Mouse (Mus musculus): ENCODE results near the gene Pomgnt1.

DNA sequence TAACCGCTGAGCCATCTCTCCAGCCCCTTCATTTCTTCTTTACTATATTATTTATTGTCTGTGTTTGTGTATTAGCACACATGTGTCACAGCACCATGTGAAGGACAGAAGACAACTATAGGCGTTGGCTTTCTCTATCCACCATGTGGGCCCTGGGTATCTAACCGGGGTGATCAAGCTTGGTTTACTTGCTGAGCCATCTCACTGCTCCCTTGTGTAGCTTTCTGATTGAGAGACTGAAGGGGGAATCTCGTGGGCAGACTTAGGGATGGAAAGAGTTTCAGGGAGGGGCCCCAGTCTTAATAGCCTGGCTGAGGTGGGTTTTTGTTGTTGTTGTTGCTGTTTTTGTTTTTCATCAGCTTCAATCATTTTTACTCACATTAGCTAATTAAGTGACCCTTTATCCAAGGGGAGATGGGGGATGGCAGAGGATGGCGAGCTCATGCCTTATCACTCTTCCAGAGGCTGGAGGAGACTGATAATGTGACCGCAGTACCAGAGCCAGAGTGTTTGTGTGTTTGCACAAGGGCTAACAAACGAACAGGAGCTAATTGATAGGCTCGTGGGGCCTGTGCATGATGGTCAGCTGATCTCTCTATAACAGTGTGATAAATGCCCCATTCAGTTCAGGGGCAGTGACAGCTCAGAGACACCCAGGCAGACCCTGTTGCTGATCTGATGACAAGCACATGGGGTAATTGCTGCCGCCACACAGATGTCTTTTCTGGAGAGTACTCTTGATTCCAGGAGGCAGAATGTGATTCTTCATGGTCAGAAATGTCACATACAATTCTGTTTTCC, 70.1 kb downstream of the Pomgnt1 start:
- TF ChIP-seq CTCF (IDR thresholded peaks at IDR 0.05; ENCODE audit: borderline replicate concordance, control insufficient read depth, extremely low read depth, insufficient read depth, low read length, poor library complexity) (no peak), POLR2A (IDR thresholded peaks at IDR 0.05; ENCODE audit: control insufficient read depth, extremely low read depth, insufficient read depth, low read length, poor library complexity) (no peak)
